Mouse (Mus musculus): Measurements from ENCODE around the gene Cyct. TPM values are rescaled to one million over a fixed set of nuclear protein-coding genes. Genes with fewer than 3 reads are reported as not detected.

Gene Cyct
- total RNA-seq, 2 experiments from 2014 or later = not detected

GRCm38 (mm10) chr2:76369821-76370655 lies 9.8 kb upstream of the Cyct start, which contains the start of gene Rbm45:
Gene Rbm45 (plus strand): TSS chr2:76369984.
- Histone ChIP-seq H3K27ac (peak within 1 kb of the TSS; percentile 83), H3K4me3 (peak within 1 kb of the TSS; percentile 92)
- peak; percentile 87 to 89 for DNase-seq (ENCODE audit: low spot score in 2 of 2)
- TF ChIP-seq CTCF (conservative IDR thresholded peaks at IDR 0.05) = peak; percentile 93

DNA sequence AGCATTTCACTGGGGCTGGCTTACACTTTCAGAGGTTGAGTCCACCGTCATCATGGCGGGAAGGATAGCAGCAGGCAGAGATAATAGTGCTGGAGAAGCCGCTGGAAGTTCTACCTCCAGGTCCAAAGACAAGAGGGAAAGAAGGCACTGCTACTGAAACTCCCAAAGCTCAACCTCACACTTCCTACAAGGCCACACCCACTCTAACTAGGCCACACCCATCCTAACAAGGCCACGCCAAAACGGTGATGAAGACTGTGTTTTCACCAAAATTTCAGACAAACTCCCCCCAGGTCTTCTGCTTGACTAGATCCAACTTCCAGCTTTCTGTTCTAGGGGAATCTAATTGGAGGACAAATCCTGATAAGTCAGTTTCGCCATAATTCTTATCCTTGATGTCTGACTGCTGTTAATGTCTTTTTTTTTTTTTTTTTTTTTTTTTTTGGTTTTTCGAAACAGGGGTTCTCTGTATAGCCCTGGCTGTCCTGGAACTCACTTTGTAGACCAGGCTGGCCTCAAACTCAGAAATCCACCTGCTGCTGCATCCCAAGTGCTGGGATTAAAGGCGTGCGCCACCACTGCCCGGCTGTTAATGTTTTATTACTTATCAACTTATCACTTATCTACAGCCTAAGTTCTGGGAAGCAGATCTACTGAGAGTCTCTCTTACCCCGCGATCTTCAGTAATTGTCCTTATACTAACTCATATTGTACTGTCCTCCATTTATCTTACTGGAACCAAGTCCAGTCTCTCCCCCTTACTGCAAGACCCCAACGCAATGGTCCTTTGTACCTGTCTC lies 8.8 kb upstream of the Cyct start:
- TF ChIP-seq CTCF (conservative IDR thresholded peaks at IDR 0.05) = no peak
- Histone ChIP-seq H3K27ac (no peak overlapping the region), H3K4me3 (no peak overlapping the region)
- DNase-seq (ENCODE audit: low spot score in 2 of 2) = no peak

GRCm38 (mm10) chr2:76367188-76367922 lies 7.1 kb upstream of the Cyct start:
- peak; percentile 71 to 90 for DNase-seq (ENCODE audit: low spot score in 2 of 2)
- peak; percentile 93; the same call in 1 of the 2 replicates for TF ChIP-seq CTCF (conservative IDR thresholded peaks at IDR 0.05)
- Histone ChIP-seq H3K27ac (no peak overlapping the region), H3K4me3 (no peak overlapping the region)

DNA sequence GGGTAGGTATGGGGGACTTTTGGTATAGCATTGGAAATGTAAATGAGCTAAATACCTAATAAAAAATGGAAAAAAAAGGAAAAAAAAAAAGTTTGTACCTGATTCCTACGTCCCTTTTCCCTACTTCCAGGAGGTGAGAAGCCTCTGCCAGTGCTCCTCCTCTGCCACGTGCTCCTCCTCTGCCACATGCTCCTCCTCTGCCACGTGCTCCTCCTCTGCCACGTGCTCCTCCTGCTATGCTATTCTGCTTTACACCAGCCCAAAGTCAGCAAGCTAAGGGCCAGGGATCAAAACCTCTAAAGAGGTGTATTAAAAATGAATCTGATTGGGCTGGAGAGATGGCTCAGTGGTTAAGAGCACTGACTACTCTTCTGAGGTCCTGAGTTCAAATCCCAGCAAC lies 5.6 kb upstream of the Cyct start:
- no peak for DNase-seq (ENCODE audit: low spot score in 2 of 2)
- no peak for TF ChIP-seq CTCF (conservative IDR thresholded peaks at IDR 0.05)
- Histone ChIP-seq H3K4me3 (no peak overlapping the region), H3K27ac (no peak overlapping the region)

DNA sequence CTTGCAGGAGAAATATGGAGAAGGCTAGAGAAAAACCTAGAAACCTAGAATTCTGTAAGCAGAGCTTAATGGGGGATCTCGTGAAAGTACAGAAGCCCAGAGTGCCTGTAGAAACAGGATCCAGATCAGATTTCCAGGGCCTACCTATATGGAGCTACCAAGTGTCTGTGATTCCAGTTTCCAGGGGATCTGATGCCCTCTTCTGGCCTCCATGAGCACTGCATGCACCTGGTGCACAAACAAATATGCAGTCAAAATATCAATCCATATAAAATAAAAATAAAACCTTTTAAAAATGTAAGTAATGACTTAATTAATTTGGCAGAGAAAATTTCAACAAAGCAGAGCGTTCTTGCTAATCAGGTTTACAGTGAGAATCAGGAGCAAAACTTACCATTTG lies 1.9 kb upstream of the Cyct start:
- Histone ChIP-seq H3K4me3 (no peak overlapping the region), H3K27ac (no peak overlapping the region)
- DNase-seq (ENCODE audit: low spot score in 2 of 2) = peak in 1 of 2 experiments; percentile 53
- TF ChIP-seq CTCF (conservative IDR thresholded peaks at IDR 0.05) = peak; percentile 76

DNA sequence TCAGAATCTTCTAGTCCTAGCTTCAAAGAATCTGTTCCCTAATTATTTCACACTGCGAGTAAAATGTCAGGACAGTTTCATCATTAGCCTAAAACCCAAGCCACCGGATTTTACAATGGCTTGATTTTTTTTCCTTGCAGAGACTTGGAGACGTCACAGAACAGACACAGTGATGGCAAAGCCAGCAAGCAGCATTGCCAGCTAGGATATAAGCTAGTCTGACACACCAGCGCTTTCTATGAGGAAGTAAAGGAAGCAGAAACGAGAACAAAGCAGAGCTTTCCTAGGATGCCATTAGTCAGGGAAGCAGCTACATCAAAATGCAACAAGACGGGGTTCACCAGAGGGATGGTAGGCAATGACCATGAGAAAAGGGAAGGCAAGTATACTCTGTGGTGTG lies 12.4 kb downstream of the Cyct start:
- H3K27ac ChIP-seq = no peak overlapping the region
- DNase-seq (ENCODE audit: low spot score in 2 of 2) = no peak
- no peak for TF ChIP-seq CTCF (conservative IDR thresholded peaks at IDR 0.05)

GRCm38 (mm10) chr2:76342146-76342545 lies 18.1 kb downstream of the Cyct start:
- TF ChIP-seq CTCF (conservative IDR thresholded peaks at IDR 0.05) = no peak
- no peak for DNase-seq (ENCODE audit: low spot score in 2 of 2)
- Histone ChIP-seq H3K4me3 (no peak overlapping the region), H3K27ac (no peak overlapping the region)

More for the DNA sequence above, 12.4 kb downstream of the Cyct start:
- no peak overlapping the region for H3K4me3 ChIP-seq

DNA sequence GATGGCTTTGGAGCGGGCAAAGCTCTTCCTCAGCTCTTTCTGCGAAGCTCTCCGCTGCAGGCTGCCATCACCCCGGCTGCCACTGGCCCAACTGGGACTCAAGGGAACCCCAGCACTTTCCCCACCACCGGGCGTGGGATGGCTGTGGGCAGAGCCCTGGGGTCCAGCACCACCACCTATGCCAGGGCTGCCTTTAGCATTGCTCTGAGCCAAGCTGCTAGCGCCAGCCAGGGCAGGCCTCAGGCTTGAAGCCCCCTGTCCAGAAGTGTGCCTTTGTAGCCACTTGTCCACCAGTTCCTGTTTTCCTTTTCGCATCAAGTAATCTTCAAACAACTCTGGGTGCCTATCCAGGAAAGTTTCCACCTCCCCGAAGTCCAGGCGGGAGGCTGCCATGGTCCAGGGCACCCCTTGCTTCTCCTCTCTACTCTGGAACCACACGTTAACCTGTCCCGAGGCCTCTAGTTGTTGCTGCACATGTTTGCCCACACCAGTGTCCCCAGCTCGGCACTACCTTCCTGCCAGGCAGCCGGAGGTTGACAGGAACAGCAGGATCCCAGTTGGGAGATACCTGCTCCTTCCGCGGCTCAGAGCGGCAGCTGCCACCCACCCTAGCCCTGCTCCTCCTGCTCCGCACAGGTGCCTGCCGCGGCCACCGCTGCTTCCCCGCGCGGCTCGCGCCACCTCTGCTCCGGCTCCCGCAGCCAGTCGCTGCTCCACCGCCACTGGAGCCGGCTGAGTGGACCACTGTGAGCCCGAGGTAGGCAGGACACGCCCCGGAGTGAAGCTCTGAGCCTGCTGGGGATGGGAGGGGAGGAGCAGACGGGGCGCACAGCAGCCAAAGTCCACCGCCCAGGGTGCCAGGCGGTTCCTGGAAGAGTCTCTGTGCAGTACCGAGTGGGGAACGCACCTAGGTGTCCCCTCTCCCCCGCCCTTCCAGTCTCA lies 21.8 kb downstream of the Cyct start, which contains the start of gene Pde11a:
Pde11a (minus strand) TSS at position 560 of the 942 bp plus-strand sequence.
- Histone ChIP-seq H3K4me3 (peak within 1 kb of the TSS; percentile 47), H3K27ac (peak within 1 kb of the TSS; percentile 46; the same call in 1 of the 2 replicates)
- no peak for DNase-seq (ENCODE audit: low spot score in 2 of 2)
- TF ChIP-seq CTCF (conservative IDR thresholded peaks at IDR 0.05) = no peak

DNA sequence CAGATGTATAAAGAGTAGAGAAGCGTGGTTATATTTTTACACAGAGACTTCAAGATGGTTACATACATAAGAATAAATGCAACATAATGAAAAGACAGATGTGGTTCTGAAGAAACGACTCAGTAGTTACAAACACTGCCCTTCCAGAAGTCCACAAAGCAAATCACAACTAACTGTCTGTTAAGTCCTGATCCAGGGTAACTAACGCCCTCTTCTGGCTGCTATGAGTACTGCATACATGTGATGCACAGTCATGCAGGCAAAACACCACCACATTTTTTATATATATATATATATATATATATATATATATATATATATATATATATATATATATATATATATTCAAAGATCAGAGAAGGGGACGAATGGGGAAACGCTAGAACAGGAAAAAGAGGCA lies 25.7 kb downstream of the Cyct start:
- Histone ChIP-seq H3K4me3 (no peak overlapping the region), H3K27ac (no peak overlapping the region)
- peak; percentile 60 for TF ChIP-seq CTCF (conservative IDR thresholded peaks at IDR 0.05)
- DNase-seq (ENCODE audit: low spot score in 2 of 2) = no peak

GRCm38 (mm10) chr2:76332161-76332805 lies 28.0 kb downstream of the Cyct start:
- Histone ChIP-seq H3K4me3 (no peak overlapping the region), H3K27ac (no peak overlapping the region)
- no peak for TF ChIP-seq CTCF (conservative IDR thresholded peaks at IDR 0.05)
- no peak for DNase-seq (ENCODE audit: low spot score in 2 of 2)

DNA sequence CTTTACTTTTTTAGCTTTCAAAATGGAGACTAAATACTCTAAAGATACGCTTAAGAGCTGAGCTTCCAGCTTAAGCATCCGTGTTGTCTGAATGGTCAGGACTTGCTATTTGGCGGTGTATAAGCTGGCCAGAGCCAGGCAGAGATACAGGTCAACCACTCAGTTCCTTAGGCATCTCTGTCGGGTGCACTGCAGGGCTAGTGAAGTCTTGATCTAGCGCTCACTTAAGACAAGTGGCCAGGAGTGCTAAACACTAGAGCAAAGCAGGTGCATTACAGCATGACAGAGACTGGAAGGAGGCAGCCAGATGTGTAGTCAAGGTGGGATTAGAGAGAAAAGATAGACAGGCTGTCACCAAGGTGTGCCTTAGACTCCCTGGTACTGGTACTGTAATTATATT lies 30.2 kb downstream of the Cyct start:
- Histone ChIP-seq H3K27ac (no peak overlapping the region), H3K4me3 (no peak overlapping the region)
- DNase-seq (ENCODE audit: low spot score in 2 of 2) = no peak
- no peak for TF ChIP-seq CTCF (conservative IDR thresholded peaks at IDR 0.05)
